Mouse (Mus musculus): ENCODE measurements around the gene Trim63. TPM values are rescaled to one million over a fixed set of nuclear protein-coding genes. Genes with fewer than 3 reads are reported as not detected.

Gene Trim63
- polyA plus RNA-seq, 1 experiment, result 29.1 TPM

DNA sequence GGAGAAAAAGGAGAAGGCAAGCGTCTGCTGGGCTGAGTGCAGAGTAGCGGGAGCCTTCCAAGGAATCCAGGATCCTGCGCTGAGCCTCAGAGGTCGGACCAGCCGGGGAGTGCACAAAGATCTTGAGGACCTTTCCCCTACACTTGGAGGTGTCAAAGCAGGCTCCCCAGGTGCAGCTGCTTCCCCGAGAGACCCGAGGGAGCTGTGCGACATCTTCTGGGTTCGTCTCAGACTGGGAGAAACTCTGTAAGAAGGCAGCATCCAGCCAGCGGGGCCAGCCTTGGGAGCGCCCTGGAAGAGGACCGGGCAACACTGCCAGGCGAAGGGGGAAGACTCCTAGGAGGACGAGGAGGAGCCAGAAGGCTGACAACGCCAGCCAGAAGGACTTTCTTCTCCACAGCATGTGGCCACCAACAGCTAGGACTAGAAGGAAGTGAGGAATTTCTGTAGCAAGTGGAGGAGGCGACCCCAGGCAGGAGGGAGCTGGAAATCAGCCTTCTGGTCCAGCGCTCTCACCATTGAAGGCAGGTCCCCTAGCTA, 56.5 kb downstream of the Trim63 start:
- H3K4me3 ChIP-seq, result peak overlapping the region; percentile 68
- peak overlapping the region; percentile 95 for H3K4me2 ChIP-seq (ENCODE audit: low read depth)
- peaks cover 15% of the 10 kb centered on the region for H3K27me3 ChIP-seq (ENCODE audit: control insufficient read depth, insufficient read depth, insufficient read length)
- peak overlapping the region; percentile 54 for H3ac ChIP-seq (ENCODE audit: control insufficient read depth, insufficient read length)
- TF ChIP-seq POLR2A (IDR thresholded peaks at IDR 0.05; ENCODE audit: insufficient read length, low read depth), result no peak
- no peak for TF ChIP-seq MYOD1 (IDR thresholded peaks at IDR 0.05; ENCODE audit: control insufficient read depth in 1 of 3, insufficient read length in 2 of 3, low read depth in 2 of 3)
- no peak for TF ChIP-seq SRF (IDR thresholded peaks at IDR 0.05; ENCODE audit: control insufficient read depth, insufficient read length, low read depth)
- no peak for TF ChIP-seq TCF12 (IDR thresholded peaks at IDR 0.05; ENCODE audit: insufficient read depth, poor library complexity, severe bottlenecking)
- no peak for TF ChIP-seq CEBPB (IDR thresholded peaks at IDR 0.05; ENCODE audit: insufficient read depth, poor library complexity, severe bottlenecking)
- TF ChIP-seq TCF3 (IDR thresholded peaks at IDR 0.05; ENCODE audit: insufficient read length, low read depth), result no peak
- no peak for TF ChIP-seq USF1 (IDR thresholded peaks at IDR 0.05; ENCODE audit: low read depth)
- TF ChIP-seq MYOG (IDR thresholded peaks at IDR 0.05; ENCODE audit: control insufficient read depth in 1 of 3, insufficient read depth in 1 of 3, insufficient read length in 2 of 3, low read depth in 2 of 3), result no peak
- TF ChIP-seq REST (IDR thresholded peaks at IDR 0.05; ENCODE audit: insufficient read depth, insufficient read length), result no peak
- no peak for TF ChIP-seq POLR2AphosphoS2 (IDR thresholded peaks at IDR 0.05; ENCODE audit: insufficient read length, low read depth)
- H3K36me3 ChIP-seq (ENCODE audit: control insufficient read depth, insufficient read depth), result no peaks in the 10 kb centered on the region
- no peaks in the 10 kb centered on the region for H3K79me2 ChIP-seq (ENCODE audit: control insufficient read depth, insufficient read depth)

DNA sequence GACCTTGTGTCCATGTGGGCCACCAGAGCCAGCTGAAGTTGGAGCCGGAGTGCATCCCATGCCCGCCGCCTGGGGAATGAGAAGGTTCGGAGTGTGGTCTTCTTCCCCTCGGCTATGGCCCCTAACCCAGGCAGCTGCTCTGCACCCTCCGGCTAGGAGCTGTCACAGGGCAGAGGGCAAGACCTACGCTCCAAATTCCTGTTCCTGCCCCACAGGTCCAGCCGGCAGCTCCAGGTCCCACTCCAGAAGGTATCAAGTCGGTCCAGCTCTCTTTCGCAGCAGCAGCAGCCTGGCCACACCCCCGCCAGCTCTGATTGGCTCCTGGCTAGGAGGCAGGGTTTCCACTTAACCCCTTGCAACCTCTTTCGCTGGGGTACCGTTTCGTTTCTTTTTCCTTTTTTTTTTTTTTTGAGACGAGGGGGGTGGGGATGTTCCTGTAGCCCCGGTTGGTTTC, 57.4 kb downstream of the Trim63 start:
- TF ChIP-seq TCF3 (IDR thresholded peaks at IDR 0.05; ENCODE audit: insufficient read length, low read depth) (no peak), USF1 (IDR thresholded peaks at IDR 0.05; ENCODE audit: low read depth) (no peak), CEBPB (IDR thresholded peaks at IDR 0.05; ENCODE audit: insufficient read depth, poor library complexity, severe bottlenecking) (no peak), SRF (IDR thresholded peaks at IDR 0.05; ENCODE audit: control insufficient read depth, insufficient read length, low read depth) (no peak), MYOG (IDR thresholded peaks at IDR 0.05; ENCODE audit: control insufficient read depth in 1 of 3, insufficient read depth in 1 of 3, insufficient read length in 2 of 3, low read depth in 2 of 3) (no peak), E2F4 (IDR thresholded peaks at IDR 0.05; ENCODE audit: insufficient read depth) (no peak), POLR2A (IDR thresholded peaks at IDR 0.05; ENCODE audit: insufficient read length, low read depth) (peak; percentile 82), MYOD1 (IDR thresholded peaks at IDR 0.05; ENCODE audit: control insufficient read depth in 1 of 3, insufficient read length in 2 of 3, low read depth in 2 of 3) (no peak), POLR2AphosphoS2 (IDR thresholded peaks at IDR 0.05; ENCODE audit: insufficient read length, low read depth) (peak; percentile 80)
- Histone ChIP-seq H3K79me2 (ENCODE audit: control insufficient read depth, insufficient read depth) (no peaks in the 10 kb centered on the region), H3K27me3 (ENCODE audit: control insufficient read depth, insufficient read depth, insufficient read length) (peaks cover 15% of the 10 kb centered on the region), H3K4me2 (ENCODE audit: low read depth) (peak overlapping the region; percentile 95), H3K36me3 (ENCODE audit: control insufficient read depth, insufficient read depth) (no peaks in the 10 kb centered on the region), H3K4me3 (peak overlapping the region; percentile 68), H3ac (ENCODE audit: control insufficient read depth, insufficient read length) (peak overlapping the region; percentile 54)

DNA sequence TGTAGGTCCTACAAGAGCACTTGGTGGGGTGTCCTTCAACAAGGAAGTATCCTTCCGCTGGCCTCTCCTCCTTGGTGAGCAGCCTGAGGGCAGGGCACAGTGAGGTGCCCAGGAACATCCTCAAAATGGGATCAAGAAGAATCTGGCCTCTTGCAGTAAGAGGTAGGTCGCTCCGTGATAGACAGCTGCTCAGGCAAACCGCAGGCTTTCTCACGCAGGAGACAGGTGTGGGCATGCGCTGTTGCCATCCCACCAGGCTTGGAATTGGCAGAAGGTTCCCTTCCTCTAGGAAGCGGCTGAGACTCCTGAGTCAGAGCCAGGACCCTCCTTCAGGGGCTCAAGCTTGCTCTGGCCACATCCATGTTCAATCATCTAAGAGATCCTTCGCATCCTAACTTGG, 58.4 kb downstream of the Trim63 start:
- no peak overlapping the region for H3ac ChIP-seq (ENCODE audit: control insufficient read depth, insufficient read length)
- H3K4me3 ChIP-seq, result no peak overlapping the region
- no peaks in the 10 kb centered on the region for H3K36me3 ChIP-seq (ENCODE audit: control insufficient read depth, insufficient read depth)
- TF ChIP-seq MAX (IDR thresholded peaks at IDR 0.05; ENCODE audit: low read depth), result no peak
- TF ChIP-seq TCF3 (IDR thresholded peaks at IDR 0.05; ENCODE audit: insufficient read length, low read depth), result no peak
- no peak for TF ChIP-seq POLR2A (IDR thresholded peaks at IDR 0.05; ENCODE audit: insufficient read length, low read depth)
- TF ChIP-seq E2F4 (IDR thresholded peaks at IDR 0.05; ENCODE audit: insufficient read depth), result no peak
- no peak for TF ChIP-seq REST (IDR thresholded peaks at IDR 0.05; ENCODE audit: insufficient read depth, insufficient read length)
- TF ChIP-seq SRF (IDR thresholded peaks at IDR 0.05; ENCODE audit: control insufficient read depth, insufficient read length, low read depth), result no peak
- TF ChIP-seq USF1 (IDR thresholded peaks at IDR 0.05; ENCODE audit: low read depth), result no peak
- TF ChIP-seq TCF12 (IDR thresholded peaks at IDR 0.05; ENCODE audit: insufficient read depth, poor library complexity, severe bottlenecking), result no peak
- TF ChIP-seq POLR2AphosphoS2 (IDR thresholded peaks at IDR 0.05; ENCODE audit: insufficient read length, low read depth), result no peak
- TF ChIP-seq CEBPB (IDR thresholded peaks at IDR 0.05; ENCODE audit: insufficient read depth, poor library complexity, severe bottlenecking), result no peak
- TF ChIP-seq MYOG (IDR thresholded peaks at IDR 0.05; ENCODE audit: control insufficient read depth in 1 of 3, insufficient read depth in 1 of 3, insufficient read length in 2 of 3, low read depth in 2 of 3), result no peak
- no peak overlapping the region for H3K4me2 ChIP-seq (ENCODE audit: low read depth)
- H3K79me2 ChIP-seq (ENCODE audit: control insufficient read depth, insufficient read depth), result no peaks in the 10 kb centered on the region
- peaks cover 18% of the 10 kb centered on the region for H3K27me3 ChIP-seq (ENCODE audit: control insufficient read depth, insufficient read depth, insufficient read length)

DNA sequence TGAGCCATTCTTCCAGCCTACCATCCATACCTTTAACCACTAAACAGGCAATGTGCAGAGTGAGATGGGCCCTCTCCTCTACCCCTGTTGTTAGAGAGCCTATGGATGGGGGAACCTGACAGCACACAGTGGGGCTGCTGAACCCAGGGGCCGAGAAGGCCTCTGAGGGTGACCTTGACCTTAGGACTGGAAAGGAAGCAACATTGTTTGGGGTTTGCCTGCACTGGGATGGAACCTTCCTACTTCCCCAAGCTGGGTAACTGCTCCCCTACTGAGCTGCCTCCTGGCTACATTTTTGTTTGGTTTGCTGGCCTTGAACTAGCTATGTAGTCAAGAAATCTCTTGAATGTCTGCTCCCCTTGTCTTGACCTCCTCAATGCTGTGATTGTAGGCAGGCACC, 59.4 kb downstream of the Trim63 start:
- TF ChIP-seq POLR2A (IDR thresholded peaks at IDR 0.05; ENCODE audit: insufficient read length, low read depth) (no peak), MAX (IDR thresholded peaks at IDR 0.05; ENCODE audit: low read depth) (no peak), MYOG (IDR thresholded peaks at IDR 0.05; ENCODE audit: control insufficient read depth in 1 of 3, insufficient read depth in 1 of 3, insufficient read length in 2 of 3, low read depth in 2 of 3) (no peak), USF1 (IDR thresholded peaks at IDR 0.05; ENCODE audit: low read depth) (no peak), TCF3 (IDR thresholded peaks at IDR 0.05; ENCODE audit: insufficient read length, low read depth) (no peak)
- H3K4me3 ChIP-seq, result no peak overlapping the region
- peaks cover 19% of the 10 kb centered on the region for H3K27me3 ChIP-seq (ENCODE audit: control insufficient read depth, insufficient read depth, insufficient read length)
- no peaks in the 10 kb centered on the region for H3K79me2 ChIP-seq (ENCODE audit: control insufficient read depth, insufficient read depth)
- no peak overlapping the region for H3ac ChIP-seq (ENCODE audit: control insufficient read depth, insufficient read length)
- no peak overlapping the region for H3K4me2 ChIP-seq (ENCODE audit: low read depth)
- H3K36me3 ChIP-seq (ENCODE audit: control insufficient read depth, insufficient read depth), result no peaks in the 10 kb centered on the region

DNA sequence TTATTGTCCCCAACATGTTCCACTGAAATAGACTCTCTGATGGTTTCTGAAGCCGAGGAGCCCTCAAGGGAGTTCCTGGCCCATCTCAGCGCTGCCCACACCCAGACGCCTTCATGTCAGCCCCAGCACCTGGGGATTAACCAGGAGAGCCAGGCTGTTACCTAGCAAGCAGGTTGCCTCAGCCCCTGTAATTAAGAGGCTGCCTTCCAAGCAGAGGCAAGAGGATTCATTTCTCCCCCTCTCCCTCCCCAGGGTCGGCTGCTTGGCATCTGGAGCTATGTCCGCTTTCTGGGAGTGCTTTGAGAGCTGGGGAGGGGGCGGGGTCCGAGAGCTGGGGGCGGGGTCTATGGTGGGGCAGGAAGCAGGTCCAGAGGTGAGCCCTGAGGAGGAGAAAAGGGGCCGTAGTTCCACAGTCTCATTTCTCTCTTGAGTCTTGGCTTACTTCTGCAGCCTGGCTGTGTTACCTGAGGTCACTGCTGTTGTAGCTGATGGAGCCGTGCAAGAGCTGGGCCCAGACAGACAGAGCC, 63.2 kb downstream of the Trim63 start:
- Histone ChIP-seq H3K36me3 (ENCODE audit: control insufficient read depth, insufficient read depth) (no peaks in the 10 kb centered on the region), H3K27me3 (ENCODE audit: control insufficient read depth, insufficient read depth, insufficient read length) (peaks cover 4% of the 10 kb centered on the region), H3ac (ENCODE audit: control insufficient read depth, insufficient read length) (no peak overlapping the region), H3K4me3 (no peak overlapping the region), H3K79me2 (ENCODE audit: control insufficient read depth, insufficient read depth) (no peaks in the 10 kb centered on the region), H3K4me2 (ENCODE audit: low read depth) (no peak overlapping the region)
- TF ChIP-seq E2F4 (IDR thresholded peaks at IDR 0.05; ENCODE audit: insufficient read depth) (no peak), MYOD1 (IDR thresholded peaks at IDR 0.05; ENCODE audit: control insufficient read depth in 1 of 3, insufficient read length in 2 of 3, low read depth in 2 of 3) (no peak), USF1 (IDR thresholded peaks at IDR 0.05; ENCODE audit: low read depth) (no peak), TCF12 (IDR thresholded peaks at IDR 0.05; ENCODE audit: insufficient read depth, poor library complexity, severe bottlenecking) (no peak), CEBPB (IDR thresholded peaks at IDR 0.05; ENCODE audit: insufficient read depth, poor library complexity, severe bottlenecking) (no peak), POLR2AphosphoS2 (IDR thresholded peaks at IDR 0.05; ENCODE audit: insufficient read length, low read depth) (no peak), REST (IDR thresholded peaks at IDR 0.05; ENCODE audit: insufficient read depth, insufficient read length) (no peak), POLR2A (IDR thresholded peaks at IDR 0.05; ENCODE audit: insufficient read length, low read depth) (no peak), MAX (IDR thresholded peaks at IDR 0.05; ENCODE audit: low read depth) (no peak), SRF (IDR thresholded peaks at IDR 0.05; ENCODE audit: control insufficient read depth, insufficient read length, low read depth) (no peak), MYOG (IDR thresholded peaks at IDR 0.05; ENCODE audit: control insufficient read depth in 1 of 3, insufficient read depth in 1 of 3, insufficient read length in 2 of 3, low read depth in 2 of 3) (no peak), TCF3 (IDR thresholded peaks at IDR 0.05; ENCODE audit: insufficient read length, low read depth) (no peak)
